Mouse (Mus musculus): ENCODE data around the gene Rasgef1b. TPM values are rescaled to one million over a fixed set of nuclear protein-coding genes. Genes with fewer than 3 reads are reported as not detected.
A peak's percentile ranks its signal among the peaks of the same experiment; 100 is the strongest.

The Rasgef1b gene
- polyA plus RNA-seq, 1 experiment from 2014 or later = 13.3 TPM

DNA sequence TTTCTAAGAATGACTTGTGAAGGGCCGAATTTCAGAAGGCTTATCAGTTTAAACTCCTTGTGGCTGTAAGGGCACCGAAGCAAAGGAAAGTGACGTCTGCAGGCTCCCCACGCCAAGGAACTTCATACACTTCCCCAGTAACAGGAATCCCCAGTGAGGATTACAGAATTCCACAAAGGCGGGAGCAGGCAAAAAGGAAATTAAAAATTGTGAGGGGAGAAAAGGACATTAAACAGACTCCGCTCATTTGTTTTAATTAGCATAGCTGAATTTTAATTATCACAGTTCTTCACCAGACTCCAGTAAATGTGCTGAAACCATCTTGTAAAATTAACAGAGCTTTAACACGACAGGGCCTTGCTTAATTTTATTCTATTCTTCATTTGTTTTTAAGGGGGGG is 17.2 kb upstream of the Rasgef1b start:
- no peaks in the 10 kb centered on the region for H3K4me1 ChIP-seq (replicated peaks; ENCODE audit: control insufficient read depth, insufficient read depth, low read length)
- H3K4me3 ChIP-seq (ENCODE audit: low read depth, low read length) = no peak overlapping the region
- H3K36me3 ChIP-seq (ENCODE audit: control insufficient read depth, insufficient read depth, low read length) = no peaks in the 10 kb centered on the region
- H3K9me3 ChIP-seq (ENCODE audit: control insufficient read depth, low read length) = no peaks in the 10 kb centered on the region
- no peak overlapping the region for H3K27ac ChIP-seq (ENCODE audit: low read depth, low read length)
- DNase-seq (ENCODE audit: low spot score) (no peak), ATAC-seq (replicated peaks; ENCODE audit: low FRiP score) (no peak)
- no peak overlapping the region for H3K4me2 ChIP-seq
- no peak overlapping the region for H3K9ac ChIP-seq (ENCODE audit: low read depth, low read length)
- 56% methylated on average over 7 of the region's 7 CpGs for WGBS
- H3K27me3 ChIP-seq (replicated peaks; ENCODE audit: control insufficient read depth, insufficient read depth, low read length) = no peaks in the 10 kb centered on the region; the same call in 1 of the 2 replicates

DNA sequence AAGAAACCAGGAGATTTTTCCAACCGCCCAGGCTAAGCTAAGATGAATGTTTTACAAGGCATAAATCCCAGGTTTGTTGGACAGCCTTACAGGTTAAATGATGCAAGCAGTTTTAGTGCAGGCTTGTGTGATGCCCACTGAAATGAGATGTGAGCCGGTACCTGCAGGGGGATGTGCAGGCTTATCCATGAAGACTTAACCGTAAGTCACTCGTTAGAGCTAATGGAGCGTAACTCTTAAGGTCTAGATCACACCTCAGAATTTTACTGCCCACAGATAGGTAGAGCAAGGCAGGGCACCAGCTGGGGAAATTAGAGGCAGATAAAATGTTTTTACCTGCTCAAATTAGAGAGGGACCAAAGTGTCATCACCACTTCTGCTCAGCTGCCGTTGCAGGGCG is 14.0 kb upstream of the Rasgef1b start:
- H3K4me1 ChIP-seq (replicated peaks; ENCODE audit: control insufficient read depth, insufficient read depth, low read length) = no peaks in the 10 kb centered on the region
- H3K27ac ChIP-seq (ENCODE audit: low read depth, low read length) = no peak overlapping the region
- 93% methylated on average over 7 of the region's 7 CpGs for WGBS
- H3K4me2 ChIP-seq = no peak overlapping the region
- H3K27me3 ChIP-seq (replicated peaks; ENCODE audit: control insufficient read depth, insufficient read depth, low read length) = no peaks in the 10 kb centered on the region; the same call in 1 of the 2 replicates
- H3K9ac ChIP-seq (ENCODE audit: low read depth, low read length) = no peak overlapping the region
- no peaks in the 10 kb centered on the region for H3K36me3 ChIP-seq (ENCODE audit: control insufficient read depth, insufficient read depth, low read length)
- H3K4me3 ChIP-seq (ENCODE audit: low read depth, low read length) = no peak overlapping the region
- DNase-seq (ENCODE audit: low spot score) = no peak
- no peak for ATAC-seq (replicated peaks; ENCODE audit: low FRiP score)
- H3K9me3 ChIP-seq (ENCODE audit: control insufficient read depth, low read length) = no peaks in the 10 kb centered on the region

DNA sequence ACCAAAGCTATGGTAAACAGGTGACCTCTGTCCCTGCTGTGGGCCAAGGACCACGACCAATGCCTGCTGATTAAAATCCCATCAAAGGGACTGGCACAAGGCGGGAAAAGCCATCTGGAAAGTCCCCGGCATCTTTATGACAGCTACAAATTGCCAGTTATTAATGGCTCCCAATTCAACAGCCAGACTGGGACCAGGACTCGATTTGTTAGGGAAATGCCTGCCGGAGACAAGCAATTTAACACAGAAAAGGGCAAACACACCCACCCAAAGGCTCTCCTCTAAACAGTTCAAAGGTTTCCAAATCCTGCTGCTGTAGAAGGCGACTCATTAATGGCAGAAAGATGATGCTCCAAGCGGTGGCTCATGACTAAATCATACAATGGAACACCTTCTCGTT is 13.2 kb upstream of the Rasgef1b start:
- no peak for ATAC-seq (replicated peaks; ENCODE audit: low FRiP score)
- Histone ChIP-seq H3K4me3 (ENCODE audit: low read depth, low read length) (no peak overlapping the region), H3K9ac (ENCODE audit: low read depth, low read length) (no peak overlapping the region), H3K36me3 (ENCODE audit: control insufficient read depth, insufficient read depth, low read length) (no peaks in the 10 kb centered on the region), H3K9me3 (ENCODE audit: control insufficient read depth, low read length) (no peaks in the 10 kb centered on the region), H3K27ac (ENCODE audit: low read depth, low read length) (no peak overlapping the region), H3K4me2 (no peak overlapping the region), H3K27me3 (replicated peaks; ENCODE audit: control insufficient read depth, insufficient read depth, low read length) (no peaks in the 10 kb centered on the region; the same call in 1 of the 2 replicates), H3K4me1 (replicated peaks; ENCODE audit: control insufficient read depth, insufficient read depth, low read length) (no peaks in the 10 kb centered on the region)
- 61% methylated on average over 8 of the region's 8 CpGs for WGBS
- no peak for DNase-seq (ENCODE audit: low spot score)

DNA sequence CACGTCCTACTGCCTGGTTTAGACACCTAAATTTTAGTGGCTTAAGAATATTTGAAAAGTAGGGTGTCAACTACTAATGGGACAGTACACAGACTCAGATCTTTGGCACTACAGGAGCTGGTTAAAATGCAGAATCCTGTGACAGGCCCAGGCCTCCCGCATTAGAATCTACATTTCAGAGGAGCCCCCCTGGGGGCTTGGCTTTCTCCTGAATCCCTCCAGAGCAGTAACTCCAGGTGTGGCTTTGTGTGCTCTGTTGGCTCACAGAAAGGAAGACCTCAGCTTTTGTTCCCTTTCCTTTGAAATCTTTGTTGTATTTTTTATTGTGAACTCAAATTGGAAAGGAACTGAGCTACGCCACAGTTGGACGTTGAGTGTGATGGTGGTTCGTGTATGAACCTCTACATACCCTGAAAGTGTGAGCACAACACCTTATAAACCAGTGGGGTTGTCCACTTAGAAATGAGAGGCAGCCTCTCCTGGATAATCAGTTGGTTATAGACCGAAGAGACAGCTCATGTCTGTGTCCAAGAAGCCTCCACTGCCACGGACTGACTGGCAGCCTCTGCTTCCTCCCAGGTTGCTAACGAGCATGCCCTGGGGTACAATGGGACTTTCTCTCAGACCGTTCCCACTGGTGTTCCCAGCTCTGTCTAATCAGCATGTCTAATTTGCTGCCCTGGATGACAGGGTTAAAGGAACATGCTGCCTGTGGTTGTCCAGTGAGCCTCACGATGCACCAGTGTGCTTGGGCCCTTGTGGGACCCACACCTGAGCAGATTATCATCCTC is 9.3 kb upstream of the Rasgef1b start:
- DNase-seq (ENCODE audit: low spot score) = no peak
- Histone ChIP-seq H3K4me1 (replicated peaks; ENCODE audit: control insufficient read depth, insufficient read depth, low read length) (no peaks in the 10 kb centered on the region), H3K9me3 (ENCODE audit: control insufficient read depth, low read length) (no peaks in the 10 kb centered on the region), H3K4me3 (ENCODE audit: low read depth, low read length) (no peak overlapping the region), H3K4me2 (no peak overlapping the region), H3K9ac (ENCODE audit: low read depth, low read length) (no peak overlapping the region), H3K27ac (ENCODE audit: low read depth, low read length) (no peak overlapping the region), H3K36me3 (ENCODE audit: control insufficient read depth, insufficient read depth, low read length) (no peaks in the 10 kb centered on the region), H3K27me3 (replicated peaks; ENCODE audit: control insufficient read depth, insufficient read depth, low read length) (no peaks in the 10 kb centered on the region; the same call in 1 of the 2 replicates)
- ATAC-seq (replicated peaks; ENCODE audit: low FRiP score) = no peak
- 52% methylated on average over 10 of the region's 10 CpGs for WGBS

DNA sequence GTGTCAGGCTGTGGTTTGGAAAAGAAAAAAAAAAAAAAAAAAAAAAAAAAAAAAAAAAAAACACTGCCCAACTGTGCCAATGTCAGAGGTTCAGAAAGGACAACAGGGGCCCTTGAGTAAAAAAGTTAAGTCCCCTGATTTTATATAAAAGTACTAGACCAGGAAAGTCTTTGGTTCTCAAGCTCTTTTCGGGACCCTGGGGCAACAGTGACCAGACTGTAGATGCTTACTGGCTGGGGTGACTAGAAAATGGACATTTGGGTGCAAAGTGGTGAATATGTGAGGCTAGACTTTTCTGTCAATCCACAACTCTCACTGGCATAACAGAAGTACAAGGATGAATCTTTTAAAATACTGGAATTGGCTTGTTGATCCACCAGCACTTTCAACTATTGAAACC is 1.1 kb upstream of the Rasgef1b start:
- Histone ChIP-seq H3K4me1 (replicated peaks; ENCODE audit: control insufficient read depth, insufficient read depth, low read length) (peaks cover 6% of the 10 kb centered on the region; the same call in 1 of the 2 replicates), H3K9ac (ENCODE audit: low read depth, low read length) (no peak overlapping the region), H3K27me3 (replicated peaks; ENCODE audit: control insufficient read depth, insufficient read depth, low read length) (peaks cover 35% of the 10 kb centered on the region), H3K4me3 (ENCODE audit: low read depth, low read length) (no peak overlapping the region), H3K9me3 (ENCODE audit: control insufficient read depth, low read length) (no peaks in the 10 kb centered on the region), H3K36me3 (ENCODE audit: control insufficient read depth, insufficient read depth, low read length) (no peaks in the 10 kb centered on the region), H3K4me2 (no peak overlapping the region), H3K27ac (ENCODE audit: low read depth, low read length) (no peak overlapping the region)
- DNase-seq (ENCODE audit: low spot score) (no peak), ATAC-seq (replicated peaks; ENCODE audit: low FRiP score) (no peak)
- 71% methylated on average over 1 of the region's 1 CpGs for WGBS

DNA sequence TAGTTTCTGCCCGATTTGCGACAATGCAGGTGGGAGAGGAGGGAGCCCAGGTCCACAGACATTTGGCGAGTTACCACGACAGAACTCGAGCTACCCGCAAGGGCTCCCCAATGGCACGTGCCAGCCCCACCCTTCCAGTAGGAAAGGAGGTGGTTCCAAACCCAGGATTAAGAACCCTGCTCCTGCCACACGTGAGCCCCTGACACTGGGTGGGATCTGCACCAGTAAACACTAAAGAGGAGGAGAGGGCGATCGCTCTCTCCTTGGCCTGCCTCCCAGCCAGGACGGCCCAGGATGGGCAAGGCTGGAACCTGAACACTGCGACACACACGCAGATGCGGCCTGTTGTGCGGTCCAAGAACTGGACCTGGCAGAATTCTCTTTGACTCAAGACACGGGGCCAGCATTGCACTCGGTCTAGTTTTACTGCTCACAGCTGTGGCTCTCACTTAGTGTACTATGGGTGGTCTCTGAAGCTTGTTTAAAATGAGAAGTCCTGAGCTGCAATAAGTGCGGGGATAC is 557 bp upstream of the Rasgef1b start:
- H3K27me3 ChIP-seq (replicated peaks; ENCODE audit: control insufficient read depth, insufficient read depth, low read length) = peaks cover 35% of the 10 kb centered on the region
- H3K4me3 ChIP-seq (ENCODE audit: low read depth, low read length) = peak overlapping the region; percentile 61
- H3K9ac ChIP-seq (ENCODE audit: low read depth, low read length) = no peak overlapping the region
- ATAC-seq (replicated peaks; ENCODE audit: low FRiP score) (peak; percentile 46; the same call in 1 of the 2 replicates), DNase-seq (ENCODE audit: low spot score) (peak; percentile 35)
- H3K4me2 ChIP-seq = peak overlapping the region; percentile 98
- no peaks in the 10 kb centered on the region for H3K36me3 ChIP-seq (ENCODE audit: control insufficient read depth, insufficient read depth, low read length)
- H3K4me1 ChIP-seq (replicated peaks; ENCODE audit: control insufficient read depth, insufficient read depth, low read length) = peaks cover 6% of the 10 kb centered on the region; the same call in 1 of the 2 replicates
- 4% methylated on average over 18 of the region's 18 CpGs for WGBS
- no peak overlapping the region for H3K27ac ChIP-seq (ENCODE audit: low read depth, low read length)
- no peaks in the 10 kb centered on the region for H3K9me3 ChIP-seq (ENCODE audit: control insufficient read depth, low read length)

DNA sequence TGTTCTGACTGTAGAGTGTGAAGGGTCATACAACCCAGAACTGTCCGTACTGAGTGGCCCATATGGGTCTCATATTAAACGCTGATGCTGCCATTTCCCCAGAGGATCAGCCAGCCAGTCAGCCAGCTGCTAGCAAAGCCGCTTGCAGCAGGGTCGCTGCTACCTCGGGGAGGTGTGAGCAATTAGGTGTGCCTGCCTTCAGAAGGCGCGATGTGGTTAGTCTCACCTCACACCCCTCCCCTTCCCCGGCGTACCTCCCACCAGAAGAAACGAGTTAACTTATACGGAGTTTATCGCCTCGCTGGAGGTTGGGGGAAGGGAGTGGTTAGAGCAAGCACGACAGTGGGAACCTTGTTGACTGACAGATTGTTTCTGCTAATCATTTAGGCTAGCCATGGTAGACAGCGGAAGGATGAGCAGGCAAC is 826 bp downstream of the Rasgef1b start:
- ATAC-seq (replicated peaks; ENCODE audit: low FRiP score) = peak; percentile 25; the same call in 1 of the 2 replicates
- H3K9me3 ChIP-seq (ENCODE audit: control insufficient read depth, low read length) = no peaks in the 10 kb centered on the region
- H3K36me3 ChIP-seq (ENCODE audit: control insufficient read depth, insufficient read depth, low read length) = no peaks in the 10 kb centered on the region
- no peak overlapping the region for H3K27ac ChIP-seq (ENCODE audit: low read depth, low read length)
- WGBS = 1% methylated on average over 14 of the region's 15 CpGs
- peaks cover 6% of the 10 kb centered on the region; the same call in 1 of the 2 replicates for H3K4me1 ChIP-seq (replicated peaks; ENCODE audit: control insufficient read depth, insufficient read depth, low read length)
- peak overlapping the region; percentile 61 for H3K4me3 ChIP-seq (ENCODE audit: low read depth, low read length)
- H3K27me3 ChIP-seq (replicated peaks; ENCODE audit: control insufficient read depth, insufficient read depth, low read length) = peaks cover 35% of the 10 kb centered on the region
- H3K9ac ChIP-seq (ENCODE audit: low read depth, low read length) = no peak overlapping the region
- H3K4me2 ChIP-seq = peak overlapping the region; percentile 98
- peak; percentile 54 for DNase-seq (ENCODE audit: low spot score)

DNA sequence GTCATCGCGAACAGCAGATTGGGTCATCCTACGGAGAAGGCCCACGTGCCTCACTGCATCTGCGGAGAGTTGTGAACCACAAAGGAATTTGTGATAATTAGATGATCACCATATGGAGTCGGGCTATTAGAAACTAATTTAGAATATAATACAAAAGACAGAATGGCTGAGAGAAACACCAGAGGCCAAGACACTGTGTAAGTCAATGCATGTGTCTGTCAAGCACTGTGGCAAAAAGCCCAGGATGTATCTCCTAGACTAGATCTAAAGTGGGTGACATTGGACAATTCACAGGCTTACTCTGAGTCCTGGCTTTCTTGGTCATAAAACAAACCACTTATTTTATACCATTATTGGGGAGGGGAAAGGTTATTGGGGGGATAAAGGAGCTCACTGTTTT is 4.9 kb downstream of the Rasgef1b start:
- Histone ChIP-seq H3K4me3 (ENCODE audit: low read depth, low read length) (no peak overlapping the region), H3K27ac (ENCODE audit: low read depth, low read length) (no peak overlapping the region), H3K4me2 (no peak overlapping the region), H3K4me1 (replicated peaks; ENCODE audit: control insufficient read depth, insufficient read depth, low read length) (0 out of 2 replicates have a peak, but pooled peaks cover 3% of the 10 kb centered on the region), H3K9ac (ENCODE audit: low read depth, low read length) (no peak overlapping the region), H3K27me3 (replicated peaks; ENCODE audit: control insufficient read depth, insufficient read depth, low read length) (peaks cover 21% of the 10 kb centered on the region), H3K36me3 (ENCODE audit: control insufficient read depth, insufficient read depth, low read length) (no peaks in the 10 kb centered on the region), H3K9me3 (ENCODE audit: control insufficient read depth, low read length) (no peaks in the 10 kb centered on the region)
- 85% methylated on average over 6 of the region's 6 CpGs for WGBS
- DNase-seq (ENCODE audit: low spot score) (no peak), ATAC-seq (replicated peaks; ENCODE audit: low FRiP score) (no peak)

DNA sequence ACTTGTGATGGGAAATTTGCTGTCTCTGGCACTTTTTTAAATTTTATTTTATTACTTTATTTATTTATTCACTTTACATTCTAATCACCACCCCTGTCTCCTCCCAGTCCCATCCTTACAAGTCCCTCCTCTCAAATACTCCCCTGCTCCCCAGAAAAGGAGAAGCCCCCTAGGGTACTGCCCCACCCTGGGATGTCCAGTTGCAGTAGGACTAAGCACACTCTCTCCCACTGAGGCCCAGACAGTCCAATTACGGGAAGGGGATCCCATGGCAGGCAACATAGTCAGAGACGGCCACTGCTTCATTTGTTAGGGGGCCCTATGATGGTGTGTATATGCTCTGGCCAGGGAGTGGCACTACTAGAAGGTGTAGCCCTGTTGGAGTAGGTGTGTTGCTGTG is 6.6 kb downstream of the Rasgef1b start:
- no peak overlapping the region for H3K27ac ChIP-seq (ENCODE audit: low read depth, low read length)
- DNase-seq (ENCODE audit: low spot score) (no peak), ATAC-seq (replicated peaks; ENCODE audit: low FRiP score) (no peak)
- no peaks in the 10 kb centered on the region for H3K9me3 ChIP-seq (ENCODE audit: control insufficient read depth, low read length)
- peaks cover 5% of the 10 kb centered on the region for H3K27me3 ChIP-seq (replicated peaks; ENCODE audit: control insufficient read depth, insufficient read depth, low read length)
- H3K9ac ChIP-seq (ENCODE audit: low read depth, low read length) = no peak overlapping the region
- H3K4me3 ChIP-seq (ENCODE audit: low read depth, low read length) = no peak overlapping the region
- 82% methylated on average over 2 of the region's 2 CpGs for WGBS
- no peaks in the 10 kb centered on the region for H3K36me3 ChIP-seq (ENCODE audit: control insufficient read depth, insufficient read depth, low read length)
- no peaks in the 10 kb centered on the region for H3K4me1 ChIP-seq (replicated peaks; ENCODE audit: control insufficient read depth, insufficient read depth, low read length)
- no peak overlapping the region for H3K4me2 ChIP-seq

Measured in liver, embryonic 11.5 days (tissue).